Comparison of ENCODE assay signal across 8 mouse cellular contexts in genomic region chr9:104277528-104278162, GRCm38 (mm10). TPM values are rescaled to one million over a fixed set of nuclear protein-coding genes. Genes with fewer than 3 reads are reported as not detected.
DNase-seq lines count a peak whose midpoint lies in the region; ATAC-seq and TF ChIP-seq lines count a peak whose summit lies in the region.

No protein-coding gene starts in this region.

- no peak overlapping the region for H3K9ac ChIP-seq in kidney, embryonic 14.5 days (ENCODE audit: low read depth, low read length)

- WGBS in lung, adult 2 months, result 20% methylated on average over 18 of the region's 18 CpGs
- 22% methylated on average over 18 of the region's 18 CpGs for WGBS in kidney, embryonic 14.5 days

- no peak overlapping the region for H3K27ac ChIP-seq in kidney, embryonic 14.5 days (ENCODE audit: low read depth, low read length)

- H3K4me3 ChIP-seq in lung, adult 2 months (replicated peaks; ENCODE audit: extremely low read depth, low read depth, low read length), result no peak overlapping the region
- no peak overlapping the region for H3K4me3 ChIP-seq in kidney, embryonic 14.5 days (ENCODE audit: low read length)

- no peaks in the 10 kb centered on the region for H3K4me1 ChIP-seq in lung, adult 2 months (ENCODE audit: control insufficient read depth, insufficient read depth, low read length)
- peaks cover 12% of the 10 kb centered on the region for H3K4me1 ChIP-seq in kidney, embryonic 14.5 days (ENCODE audit: control insufficient read depth, insufficient read depth, low read length)

- no peaks in the 10 kb centered on the region for H3K9me3 ChIP-seq in kidney, embryonic 14.5 days (ENCODE audit: control insufficient read depth, low read length)

- ATAC-seq in kidney, embryonic 14.5 days (ENCODE audit: low FRiP score, low TSS enrichment), result peak; percentile 64; the same call in 1 of the 2 replicates

- H3K36me3 ChIP-seq in kidney, embryonic 14.5 days (ENCODE audit: control insufficient read depth, insufficient read depth, low read length), result no peaks in the 10 kb centered on the region

- H3K27me3 ChIP-seq in kidney, embryonic 14.5 days (ENCODE audit: control insufficient read depth, insufficient read depth, low read length), result no peaks in the 10 kb centered on the region

- no peak overlapping the region for H3K4me2 ChIP-seq in kidney, embryonic 14.5 days (replicated peaks; ENCODE audit: low read depth, low read length)

- TF ChIP-seq POLR2A in lung, adult 2 months (IDR thresholded peaks at IDR 0.05; ENCODE audit: borderline replicate concordance, extremely low read depth, low read depth, low read length), result no peak

- DNase-seq in lung, adult 2 months, result peak; percentile 14
- no peak for DNase-seq in lung, adult 18-20 months
- peak; percentile 33 for DNase-seq in adipocyte (ENCODE audit: low spot score)
- DNase-seq in frontal cortex, postnatal 10 days (ENCODE audit: low spot score in 2 of 2), result peak; percentile 35 to 43
- DNase-seq in lung, postnatal 25 days (ENCODE audit: low spot score), result peak; percentile 23
- DNase-seq in right cerebral cortex, adult 2 months (ENCODE audit: low spot score in 2 of 2), result peak; percentile 43
- no peak for DNase-seq in yolk sac, embryonic 10.5 days (ENCODE audit: low spot score)

- TF ChIP-seq CTCF in lung, adult 2 months (IDR thresholded peaks at IDR 0.05; ENCODE audit: insufficient read depth, low read length), result peak; percentile 35

RNA-seq across cellular contexts. Expression of gene Dnajc13, which starts 14.9 kb away (rescaled TPM):
- polyA plus RNA-seq in lung, adult 2 months (2012; rRNA removed), result 19.4 and 21.3 TPM in 2 replicates
- polyA plus RNA-seq in kidney, embryonic 14.5 days (2014; fragmentation: Nextera tagmentation; extraction: Ambion mirVana), result 31.0 and 31.9 TPM in 2 replicates

RNA-seq across cellular contexts. Expression of gene Acpp, which starts 59.9 kb away (rescaled TPM):
- polyA plus RNA-seq in lung, adult 2 months (2012; rRNA removed), result 2.5 and 4.4 TPM in 2 replicates
- 1.1 and 2.0 TPM in 2 replicates for polyA plus RNA-seq in kidney, embryonic 14.5 days (2014; fragmentation: Nextera tagmentation; extraction: Ambion mirVana)

Comparison
In these comparisons a context has a peak if more than half of its experiments do, and no peak if none do; other contexts are left out.
1. DNase-seq: peak in lung, adult 2 months (single experiment), adipocyte (single experiment), frontal cortex, postnatal 10 days (2 of 2), lung, postnatal 25 days (single experiment) and right cerebral cortex, adult 2 months (2 of 2); none in lung, adult 18-20 months (0 of 2) and yolk sac, embryonic 10.5 days (single experiment).